Mouse (Mus musculus): Measurements from ENCODE around the gene Dchs1. TPM values are rescaled to one million over a fixed set of nuclear protein-coding genes. Genes with fewer than 3 reads are reported as not detected.

Gene Dchs1
- polyA plus RNA-seq, 1 experiment from 2014 or later, result 16.5 TPM

DNA sequence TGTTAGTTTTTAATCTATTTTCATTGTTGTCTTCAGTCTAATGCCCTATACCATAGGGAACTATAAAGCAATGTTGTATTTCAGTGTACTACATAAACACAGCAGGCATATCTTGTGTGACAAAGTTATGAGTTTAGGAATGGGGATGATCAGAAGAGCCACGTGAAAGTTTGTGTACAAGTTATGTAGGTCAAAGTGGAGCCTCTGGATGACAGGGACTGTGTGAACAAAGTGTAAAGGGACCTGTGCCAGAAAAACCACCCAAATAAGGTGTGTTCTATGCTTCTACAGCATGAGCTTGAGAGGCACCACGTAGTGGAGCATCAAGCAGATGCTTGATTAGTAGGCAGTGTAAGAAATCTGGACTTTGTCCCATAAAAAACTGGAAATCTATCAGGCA lies 19.3 kb upstream of the Dchs1 start:
- H3K27ac ChIP-seq, result no peak overlapping the region
- H3K4me2 ChIP-seq, result no peak overlapping the region
- ATAC-seq, result no peak
- H3K4me1 ChIP-seq, result peaks cover 10% of the 10 kb centered on the region
- 68% methylated on average over 2 of the region's 2 CpGs for WGBS
- H3K36me3 ChIP-seq (ENCODE audit: poor library complexity, severe bottlenecking), result peaks cover 27% of the 10 kb centered on the region
- H3K9me3 ChIP-seq (replicated peaks), result no peaks in the 10 kb centered on the region
- no peak overlapping the region for H3K9ac ChIP-seq
- no peaks in the 10 kb centered on the region for H3K27me3 ChIP-seq
- no peak overlapping the region for H3K4me3 ChIP-seq

DNA sequence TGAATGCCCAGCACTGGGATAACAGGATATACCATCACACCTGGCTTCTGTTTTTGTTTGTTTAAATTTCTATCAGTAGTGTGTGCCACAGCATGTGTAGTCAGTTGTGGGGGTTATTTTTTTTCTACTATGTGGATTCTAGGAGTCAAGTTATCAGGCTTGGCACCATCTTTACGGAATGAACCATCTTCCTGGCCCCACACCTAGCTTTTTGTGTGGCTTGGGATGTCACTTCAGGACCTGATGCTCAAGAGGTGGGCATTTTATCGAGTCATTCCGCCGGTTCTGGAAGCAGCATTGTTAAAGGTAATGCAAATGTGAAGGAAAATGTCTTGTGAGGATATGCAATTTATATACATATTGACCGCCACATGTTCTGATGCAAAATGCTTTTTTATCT lies 18.7 kb upstream of the Dchs1 start:
- Histone ChIP-seq H3K4me2 (no peak overlapping the region), H3K9ac (no peak overlapping the region), H3K27me3 (no peaks in the 10 kb centered on the region), H3K4me1 (peaks cover 10% of the 10 kb centered on the region), H3K9me3 (replicated peaks) (no peaks in the 10 kb centered on the region), H3K27ac (no peak overlapping the region), H3K36me3 (ENCODE audit: poor library complexity, severe bottlenecking) (peaks cover 27% of the 10 kb centered on the region), H3K4me3 (no peak overlapping the region)
- no peak for ATAC-seq
- 84% methylated on average over 5 of the region's 5 CpGs for WGBS

DNA sequence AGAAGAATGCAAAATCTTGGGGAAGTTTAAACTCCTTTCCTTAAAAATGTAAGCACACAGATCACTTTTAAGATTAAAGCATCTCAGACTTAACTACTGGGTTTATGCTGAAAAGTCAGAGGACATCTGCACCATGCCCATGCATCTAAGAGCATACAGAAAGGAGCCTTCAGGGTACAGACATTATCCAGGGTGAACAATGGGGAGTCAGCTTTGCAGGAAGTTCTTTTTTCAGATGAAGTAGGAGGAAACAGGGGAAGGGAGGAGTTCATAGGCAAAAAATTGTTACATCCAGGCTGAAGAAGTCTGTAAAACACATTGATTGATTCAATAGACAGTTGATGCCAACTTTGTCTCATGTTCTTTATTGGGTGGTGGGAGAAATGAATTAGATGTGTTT lies 16.0 kb upstream of the Dchs1 start:
- no peak for ATAC-seq
- Histone ChIP-seq H3K4me1 (no peaks in the 10 kb centered on the region), H3K27me3 (no peaks in the 10 kb centered on the region)

DNA sequence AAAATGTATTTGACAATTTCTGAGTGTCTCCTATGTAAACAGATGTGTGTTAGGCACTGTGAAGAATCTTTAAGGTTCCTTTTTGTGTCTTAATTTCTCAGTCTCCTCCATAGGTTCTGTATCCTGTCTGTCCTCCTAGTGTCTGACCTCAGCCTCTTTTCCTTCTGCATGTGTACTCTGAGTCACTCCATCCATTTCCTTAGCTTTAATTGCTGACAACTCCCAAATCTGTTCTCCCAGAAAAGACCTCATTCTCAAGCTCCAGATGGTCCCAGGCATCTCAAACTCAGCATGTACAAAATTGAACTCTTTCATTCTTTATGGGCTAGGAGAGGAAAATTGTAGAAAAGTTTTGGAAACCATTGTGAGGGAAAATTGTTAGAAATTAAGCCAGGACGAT lies 15.3 kb upstream of the Dchs1 start:
- Histone ChIP-seq H3K4me1 (no peaks in the 10 kb centered on the region), H3K4me2 (no peak overlapping the region), H3K4me3 (no peak overlapping the region), H3K9ac (no peak overlapping the region), H3K36me3 (ENCODE audit: poor library complexity, severe bottlenecking) (peaks cover 6% of the 10 kb centered on the region), H3K27me3 (no peaks in the 10 kb centered on the region), H3K27ac (no peak overlapping the region), H3K9me3 (replicated peaks) (no peaks in the 10 kb centered on the region)
- no peak for ATAC-seq
- WGBS, result 43% methylated on average over 1 of the region's 1 CpGs

More for the DNA sequence above, 16.0 kb upstream of the Dchs1 start:
- no peaks in the 10 kb centered on the region for H3K9me3 ChIP-seq (replicated peaks)
- no peak overlapping the region for H3K9ac ChIP-seq
- H3K36me3 ChIP-seq (ENCODE audit: poor library complexity, severe bottlenecking), result peaks cover 13% of the 10 kb centered on the region
- H3K27ac ChIP-seq, result no peak overlapping the region
- no peak overlapping the region for H3K4me2 ChIP-seq
- no peak overlapping the region for H3K4me3 ChIP-seq

DNA sequence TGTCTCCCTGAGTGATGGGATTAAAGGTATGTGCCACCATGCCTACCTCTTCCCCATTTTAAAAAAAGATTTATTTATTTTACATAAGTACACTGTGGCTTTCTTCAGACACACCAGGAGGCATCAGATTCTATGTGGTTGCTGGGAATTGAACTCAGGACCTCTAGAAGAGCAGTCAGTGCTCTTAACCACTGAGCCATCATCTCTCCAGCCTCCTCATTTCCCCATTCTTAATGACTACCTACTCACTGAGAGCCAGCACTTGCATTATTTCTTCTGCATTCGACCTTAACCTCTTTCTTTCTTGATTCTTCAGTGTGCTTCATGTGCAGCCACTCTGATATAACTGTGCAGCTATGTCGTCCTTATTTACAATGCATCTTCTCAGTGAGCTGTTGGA lies 14.9 kb upstream of the Dchs1 start:
- Histone ChIP-seq H3K4me3 (no peak overlapping the region), H3K9me3 (replicated peaks) (no peaks in the 10 kb centered on the region), H3K27ac (no peak overlapping the region), H3K27me3 (no peaks in the 10 kb centered on the region), H3K4me2 (no peak overlapping the region), H3K4me1 (no peaks in the 10 kb centered on the region), H3K36me3 (ENCODE audit: poor library complexity, severe bottlenecking) (peaks cover 2% of the 10 kb centered on the region), H3K9ac (no peak overlapping the region)
- no peak for ATAC-seq
- 47% methylated on average over 2 of the region's 2 CpGs for WGBS

DNA sequence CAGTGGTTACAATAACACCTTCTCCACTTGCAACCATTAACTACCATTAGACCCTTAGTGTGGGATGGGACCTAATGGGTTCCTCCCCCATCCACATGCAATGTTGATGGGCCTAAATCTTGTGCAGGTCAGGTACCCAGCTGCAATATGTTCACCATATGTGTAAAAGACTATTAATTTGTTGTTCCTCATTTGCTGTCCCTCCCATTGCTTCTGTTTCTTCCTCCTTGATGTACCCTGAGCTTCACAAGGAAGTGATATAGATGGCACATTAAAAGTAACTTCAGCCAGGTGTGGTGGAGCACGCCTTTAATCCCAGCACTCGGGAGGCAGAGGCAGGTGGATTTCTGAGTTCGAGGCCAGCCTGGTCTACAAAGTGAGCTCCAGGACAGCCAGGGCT lies 9.5 kb upstream of the Dchs1 start:
- Histone ChIP-seq H3K9ac (no peak overlapping the region), H3K4me1 (no peaks in the 10 kb centered on the region), H3K27ac (no peak overlapping the region), H3K4me3 (no peak overlapping the region), H3K4me2 (no peak overlapping the region), H3K27me3 (no peaks in the 10 kb centered on the region), H3K9me3 (replicated peaks) (no peaks in the 10 kb centered on the region), H3K36me3 (ENCODE audit: poor library complexity, severe bottlenecking) (no peaks in the 10 kb centered on the region)
- ATAC-seq, result no peak
- WGBS, result 79% methylated on average over 3 of the region's 3 CpGs

DNA sequence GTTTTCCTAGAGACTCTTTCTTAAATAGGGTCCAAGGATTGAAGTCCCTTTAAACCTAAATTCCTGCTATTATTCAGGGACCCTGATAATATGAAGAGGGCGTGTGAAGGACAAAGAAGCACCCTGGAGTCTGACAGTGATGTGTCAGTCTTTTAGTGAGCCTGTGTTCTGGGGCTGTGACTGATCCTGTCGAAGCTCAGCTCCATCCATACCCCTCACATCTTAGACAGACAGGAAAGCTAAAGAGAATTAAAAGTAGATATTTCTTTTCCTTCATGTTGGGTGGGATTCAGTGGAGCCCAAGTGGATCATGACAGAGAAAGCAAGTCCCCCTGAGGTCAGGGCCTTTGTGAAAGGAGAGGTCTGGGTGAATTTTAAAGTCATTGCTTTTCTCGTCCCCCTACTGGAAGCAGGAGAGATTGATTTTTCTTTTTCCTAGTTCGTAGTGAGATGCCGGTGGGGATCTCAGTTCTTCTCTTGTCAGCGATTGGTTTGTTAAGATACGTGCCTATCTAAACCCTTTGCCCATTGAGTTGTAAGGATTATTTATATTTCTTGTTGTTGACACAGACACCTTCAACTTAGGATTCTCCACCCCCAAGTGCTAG lies 8.4 kb upstream of the Dchs1 start:
- Histone ChIP-seq H3K36me3 (ENCODE audit: poor library complexity, severe bottlenecking) (no peaks in the 10 kb centered on the region), H3K4me2 (no peak overlapping the region), H3K27ac (no peak overlapping the region), H3K4me1 (no peaks in the 10 kb centered on the region), H3K9ac (no peak overlapping the region), H3K27me3 (no peaks in the 10 kb centered on the region), H3K9me3 (replicated peaks) (no peaks in the 10 kb centered on the region), H3K4me3 (no peak overlapping the region)
- ATAC-seq, result no peak
- WGBS, result 18% methylated on average over 7 of the region's 7 CpGs

DNA sequence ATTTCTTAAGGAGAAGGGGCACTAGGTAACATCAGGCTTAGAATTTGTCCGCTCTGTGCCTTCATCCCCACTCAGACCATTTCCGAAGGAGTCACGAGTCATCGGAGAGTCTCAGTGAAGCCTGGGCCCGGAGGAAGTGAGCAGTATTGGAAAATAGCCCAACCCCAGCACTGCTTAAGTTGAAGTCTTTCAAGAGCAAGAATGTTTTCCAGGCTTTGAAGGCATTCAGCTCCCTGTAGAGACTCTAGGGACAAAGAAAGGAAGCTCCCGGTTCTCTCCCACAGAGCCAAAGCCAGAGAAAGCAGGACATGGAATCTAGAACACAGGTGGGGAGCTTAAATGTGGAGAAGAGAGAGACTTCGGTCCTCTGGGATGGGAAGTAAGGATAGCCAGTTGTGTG lies 6.2 kb upstream of the Dchs1 start:
- ATAC-seq, result no peak
- Histone ChIP-seq H3K4me2 (no peak overlapping the region), H3K4me3 (no peak overlapping the region), H3K36me3 (ENCODE audit: poor library complexity, severe bottlenecking) (no peaks in the 10 kb centered on the region), H3K27me3 (no peaks in the 10 kb centered on the region), H3K9me3 (replicated peaks) (no peaks in the 10 kb centered on the region), H3K4me1 (no peaks in the 10 kb centered on the region; the same call in 1 of the 2 replicates), H3K27ac (no peak overlapping the region), H3K9ac (no peak overlapping the region)
- WGBS, result 76% methylated on average over 7 of the region's 7 CpGs

DNA sequence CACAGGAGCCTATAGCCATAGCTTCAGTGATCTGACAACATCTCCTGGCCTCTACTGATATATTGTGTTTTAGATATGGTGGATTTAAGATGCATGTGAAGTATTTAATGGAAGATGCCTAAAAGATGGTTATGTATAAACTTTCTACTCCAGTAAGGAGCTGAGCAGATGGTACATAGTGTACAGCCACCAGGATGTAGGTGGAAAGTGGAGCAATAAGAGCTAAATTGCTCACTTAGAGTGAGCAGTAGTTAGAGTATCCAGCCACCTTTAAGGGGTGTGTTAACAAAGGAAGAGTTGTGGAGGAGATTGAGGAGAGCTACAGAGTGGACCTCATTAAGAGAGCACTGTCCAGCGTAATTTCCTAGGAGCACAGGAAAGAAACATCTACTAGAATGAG lies 3.7 kb upstream of the Dchs1 start:
- no peak overlapping the region for H3K9ac ChIP-seq
- H3K4me2 ChIP-seq, result no peak overlapping the region
- WGBS, result 91% methylated on average over 1 of the region's 1 CpGs
- H3K27me3 ChIP-seq, result no peaks in the 10 kb centered on the region
- no peak overlapping the region for H3K27ac ChIP-seq
- H3K36me3 ChIP-seq (ENCODE audit: poor library complexity, severe bottlenecking), result no peaks in the 10 kb centered on the region
- no peak overlapping the region for H3K4me3 ChIP-seq
- H3K9me3 ChIP-seq (replicated peaks), result no peaks in the 10 kb centered on the region
- ATAC-seq, result no peak
- H3K4me1 ChIP-seq, result peaks cover 11% of the 10 kb centered on the region

DNA sequence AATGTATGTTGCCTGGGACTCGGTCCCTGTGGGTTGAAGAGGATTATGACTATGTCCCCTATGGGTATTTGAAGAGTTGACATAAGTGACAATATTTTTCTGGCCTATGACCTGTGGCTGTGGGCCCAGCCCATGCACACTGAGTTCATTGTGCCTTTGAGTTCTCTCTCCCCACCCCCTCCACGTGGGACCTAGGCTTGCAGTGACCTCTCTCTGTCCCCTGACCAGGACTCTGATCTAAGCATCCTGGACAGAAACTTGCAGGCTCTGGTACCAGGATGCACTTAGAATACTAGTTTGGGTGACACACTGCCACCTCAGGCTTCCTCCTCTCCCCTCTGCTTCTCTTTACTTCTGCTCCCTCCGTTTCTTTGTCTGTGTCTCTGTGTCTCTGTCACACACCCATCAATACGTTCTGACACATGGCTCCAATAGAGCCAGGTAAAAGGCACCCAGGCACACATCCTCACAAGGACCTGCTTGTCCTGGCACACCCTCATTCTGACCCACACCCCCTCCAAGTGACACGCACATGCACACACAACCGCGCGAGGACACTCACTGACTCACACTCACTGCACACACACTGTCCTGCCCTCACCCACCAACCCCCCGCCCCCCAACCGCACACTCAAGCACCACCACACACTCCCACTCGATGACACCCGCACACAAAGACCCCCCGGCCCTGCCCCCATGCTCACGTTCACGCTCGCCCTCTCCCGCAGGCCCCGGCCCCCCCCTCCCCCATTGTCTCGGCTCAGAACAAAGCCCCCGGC lies 759 bp downstream of the Dchs1 start:
- Histone ChIP-seq H3K27me3 (no peaks in the 10 kb centered on the region), H3K4me1 (peaks cover 49% of the 10 kb centered on the region), H3K4me2 (peak overlapping the region; percentile 88), H3K4me3 (peak overlapping the region; percentile 99), H3K9me3 (replicated peaks) (no peaks in the 10 kb centered on the region), H3K9ac (peak overlapping the region; percentile 100), H3K27ac (peak overlapping the region; percentile 96), H3K36me3 (ENCODE audit: poor library complexity, severe bottlenecking) (peaks cover 42% of the 10 kb centered on the region)
- peak; percentile 76 for ATAC-seq
- WGBS, result 4% methylated on average over 19 of the region's 20 CpGs

DNA sequence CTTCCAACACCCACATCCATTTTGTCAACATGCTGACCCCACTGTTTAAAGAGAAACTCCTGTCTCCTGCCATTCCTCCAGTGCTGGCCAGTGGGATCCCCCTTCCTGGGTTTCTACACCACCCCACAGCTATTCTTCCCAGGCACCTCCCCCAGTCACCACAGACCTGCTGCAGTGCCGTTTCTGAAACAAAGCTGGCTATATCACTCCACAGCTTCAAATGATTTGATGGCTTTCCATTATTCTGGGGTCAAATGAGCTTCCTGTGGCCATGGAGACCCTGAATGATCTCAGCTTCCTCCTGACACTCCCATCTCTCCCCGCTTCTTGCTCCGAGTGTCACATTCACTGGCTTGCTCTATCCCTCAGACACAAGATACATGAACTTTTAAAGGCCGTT lies 2.9 kb downstream of the Dchs1 start:
- 12% methylated on average over 4 of the region's 4 CpGs for WGBS

DNA sequence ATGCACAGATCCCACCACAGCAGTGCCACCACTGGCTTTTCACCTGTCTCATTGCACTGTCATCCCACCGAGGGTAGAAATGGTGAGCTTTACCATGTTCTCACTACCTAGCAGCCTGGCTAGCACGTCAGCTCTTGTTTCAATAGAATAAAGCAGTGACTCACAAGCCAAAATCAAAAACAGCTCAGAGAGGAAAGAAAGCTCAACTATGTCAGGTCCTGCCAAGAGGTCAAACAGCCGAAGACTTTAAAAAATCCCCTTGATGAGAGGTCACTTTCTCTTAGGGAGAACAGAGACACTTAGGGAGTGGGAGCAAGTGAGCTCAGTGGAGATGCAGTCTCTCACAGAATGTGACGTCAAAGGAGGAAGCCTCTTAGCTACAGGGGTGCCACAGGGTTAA lies 3.6 kb downstream of the Dchs1 start:
- ATAC-seq, result no peak
- 0 out of 2 replicates have a peak overlapping the region, but pooled peaks have one; percentile 99 for H3K4me3 ChIP-seq
- H3K9ac ChIP-seq, result peak overlapping the region; percentile 52; the same call in 1 of the 2 replicates
- WGBS, result 53% methylated on average over 4 of the region's 4 CpGs
- H3K27ac ChIP-seq, result no peak overlapping the region
- H3K36me3 ChIP-seq (ENCODE audit: poor library complexity, severe bottlenecking), result peaks cover 70% of the 10 kb centered on the region
- H3K4me2 ChIP-seq, result peak overlapping the region; percentile 88
- H3K27me3 ChIP-seq, result no peaks in the 10 kb centered on the region
- no peaks in the 10 kb centered on the region for H3K9me3 ChIP-seq (replicated peaks)
- peaks cover 58% of the 10 kb centered on the region for H3K4me1 ChIP-seq

More for the DNA sequence above, 2.9 kb downstream of the Dchs1 start:
- peaks cover 63% of the 10 kb centered on the region for H3K36me3 ChIP-seq (ENCODE audit: poor library complexity, severe bottlenecking)
- H3K9me3 ChIP-seq (replicated peaks), result no peaks in the 10 kb centered on the region
- H3K27ac ChIP-seq, result 0 out of 2 replicates have a peak overlapping the region, but pooled peaks have one; percentile 25
- H3K4me3 ChIP-seq, result peak overlapping the region; percentile 99
- H3K27me3 ChIP-seq, result no peaks in the 10 kb centered on the region
- H3K4me2 ChIP-seq, result peak overlapping the region; percentile 88
- H3K9ac ChIP-seq, result peak overlapping the region; percentile 51
- H3K4me1 ChIP-seq, result peaks cover 51% of the 10 kb centered on the region
- ATAC-seq, result no peak
